Mouse (Mus musculus) olfactory bulb, adult 2 months (tissue): Measurements from ENCODE around the gene 1700001J03Rik.

Experiments
- CTCF ChIP-seq: fragments of 200-500 bp; IDR thresholded peaks from 2 replicates; pipeline ENCODE4 v1.5.1; 2012; ENCODE audit warnings: low read depth, mild to moderate bottlenecking, low read length, moderate library complexity; ENCODE audit not compliant: insufficient read depth
- POLR2A ChIP-seq: fragments of 200-500 bp; IDR thresholded peaks from 2 replicates; pipeline ENCODE4 v1.6.1; 2012; ENCODE audit warnings: mild to moderate bottlenecking, low read depth, low read length, moderate library complexity; ENCODE audit not compliant: insufficient read depth

DNA sequence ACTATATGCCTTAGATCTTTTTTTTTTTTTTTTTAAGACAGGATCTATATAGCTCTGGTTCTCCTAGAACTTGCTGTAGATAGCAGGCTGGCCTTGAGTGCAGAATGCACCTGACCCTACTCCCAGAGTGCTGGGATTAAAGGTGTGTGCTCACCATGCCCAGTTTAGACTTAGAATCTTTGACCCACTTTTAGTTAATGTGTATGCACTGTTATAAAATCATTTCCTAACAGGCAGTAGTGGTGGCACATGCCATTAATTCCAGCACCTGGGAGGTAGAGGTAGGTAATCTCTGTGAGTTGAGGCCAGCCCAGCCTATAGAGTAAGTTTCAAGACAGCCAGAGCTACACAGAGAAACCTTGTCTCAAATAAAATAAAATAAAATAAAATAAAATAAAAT is 14.0 kb upstream of the 1700001J03Rik start:
- no peak for TF ChIP-seq POLR2A
- TF ChIP-seq CTCF, result no peak
